Mouse (Mus musculus): ENCODE results near the gene Thsd4. TPM values are rescaled to one million over a fixed set of nuclear protein-coding genes. Genes with fewer than 3 reads are reported as not detected.

Gene Thsd4
- polyA plus RNA-seq, 1 experiment from 2014 or later: 8.2 TPM

DNA sequence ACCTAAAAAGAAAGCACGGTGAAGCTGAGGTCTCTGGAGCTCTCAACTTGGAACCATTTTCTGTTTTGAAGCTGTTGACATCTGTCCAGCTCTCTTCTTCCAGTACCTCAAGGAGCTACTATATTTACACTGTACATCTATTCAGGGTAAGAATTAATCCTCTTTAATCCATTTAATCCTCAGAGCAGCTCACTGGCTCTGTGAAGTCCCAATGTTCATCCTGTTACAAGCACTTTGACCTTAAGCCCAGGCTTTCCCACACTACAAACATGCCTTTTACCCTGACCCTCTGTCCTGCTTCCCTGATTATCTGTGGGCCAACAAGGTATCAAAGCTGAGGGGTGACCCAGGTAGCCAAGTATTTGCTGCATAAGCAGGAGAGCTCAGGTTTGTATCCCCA is 427.6 kb downstream of the Thsd4 start:
- Histone ChIP-seq H3K9me3 (replicated peaks; ENCODE audit: control insufficient read depth, low read length) (no peaks in the 10 kb centered on the region), H3K27ac (ENCODE audit: low read length) (no peak overlapping the region)

DNA sequence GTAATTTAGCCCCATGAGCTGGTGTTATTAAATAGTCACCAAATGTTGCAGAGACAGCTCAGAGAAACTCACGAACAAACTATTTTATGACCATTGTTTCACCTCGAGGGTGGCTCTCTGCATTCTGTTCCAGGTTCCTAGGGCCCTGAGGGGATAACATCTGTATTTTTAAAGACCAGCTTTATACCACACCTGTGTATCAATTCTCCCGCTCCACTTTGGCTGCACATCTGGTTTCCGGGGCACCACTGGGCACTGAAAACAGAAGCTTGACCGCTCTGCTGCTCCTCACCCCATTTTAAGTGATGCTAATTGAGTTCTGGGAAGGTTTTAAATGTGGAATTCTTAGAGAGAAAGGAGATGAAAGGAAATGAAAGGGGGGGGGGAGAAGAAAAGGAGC is 429.4 kb downstream of the Thsd4 start:
- no peaks in the 10 kb centered on the region for H3K27me3 ChIP-seq (ENCODE audit: control insufficient read depth, insufficient read depth, low read length)
- H3K9ac ChIP-seq (ENCODE audit: low read length): no peak overlapping the region
- H3K9me3 ChIP-seq (replicated peaks; ENCODE audit: control insufficient read depth, low read length): no peaks in the 10 kb centered on the region
- 0 out of 2 replicates have a peak, but pooled peaks cover 4% of the 10 kb centered on the region for H3K4me1 ChIP-seq (ENCODE audit: control insufficient read depth, insufficient read depth, low read length)
- H3K36me3 ChIP-seq (ENCODE audit: control insufficient read depth, insufficient read depth): no peaks in the 10 kb centered on the region
- ATAC-seq (replicated peaks; ENCODE audit: extremely low read depth, insufficient read depth, low FRiP score): no peak
- H3K4me3 ChIP-seq (ENCODE audit: low read length): no peak overlapping the region
- no peak overlapping the region for H3K27ac ChIP-seq (ENCODE audit: low read length)
- no peak overlapping the region for H3K4me2 ChIP-seq (ENCODE audit: low read depth, low read length)
- 75% methylated on average over 5 of the region's 5 CpGs for WGBS

More for the DNA sequence above, 427.6 kb downstream of the Thsd4 start:
- no peak overlapping the region for H3K4me3 ChIP-seq (ENCODE audit: low read length)
- H3K9ac ChIP-seq (ENCODE audit: low read length): no peak overlapping the region
- H3K4me2 ChIP-seq (ENCODE audit: low read depth, low read length): no peak overlapping the region
- WGBS: 28% methylated on average over 1 of the region's 1 CpGs
- no peaks in the 10 kb centered on the region for H3K36me3 ChIP-seq (ENCODE audit: control insufficient read depth, insufficient read depth)
- ATAC-seq (replicated peaks; ENCODE audit: extremely low read depth, insufficient read depth, low FRiP score): no peak
- H3K27me3 ChIP-seq (ENCODE audit: control insufficient read depth, insufficient read depth, low read length): no peaks in the 10 kb centered on the region
- H3K4me1 ChIP-seq (ENCODE audit: control insufficient read depth, insufficient read depth, low read length): 0 out of 2 replicates have a peak, but pooled peaks cover 4% of the 10 kb centered on the region

DNA sequence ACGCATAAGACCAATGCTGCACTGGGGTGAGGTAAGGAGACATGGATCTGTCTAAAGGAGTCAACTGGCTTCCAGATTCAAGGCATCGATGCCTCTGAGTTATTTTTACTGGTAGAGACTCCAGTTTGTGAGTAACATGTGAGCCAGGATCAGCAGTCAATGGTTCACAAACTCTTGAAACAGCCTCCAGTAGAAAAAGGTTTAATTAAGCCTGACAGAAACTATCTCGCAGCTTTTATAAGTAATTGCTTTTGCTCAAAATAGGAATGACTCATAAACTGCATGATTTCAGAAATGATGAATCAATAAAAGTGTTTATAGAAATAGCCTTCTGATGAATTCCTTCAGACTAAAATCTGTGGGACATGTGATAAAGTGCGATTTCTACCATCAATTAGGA is 432.4 kb downstream of the Thsd4 start:
- WGBS: 84% methylated on average over 4 of the region's 4 CpGs
- H3K36me3 ChIP-seq (ENCODE audit: control insufficient read depth, insufficient read depth): no peaks in the 10 kb centered on the region
- ATAC-seq (replicated peaks; ENCODE audit: extremely low read depth, insufficient read depth, low FRiP score): no peak
- no peak overlapping the region for H3K9ac ChIP-seq (ENCODE audit: low read length)
- H3K4me1 ChIP-seq (ENCODE audit: control insufficient read depth, insufficient read depth, low read length): 0 out of 2 replicates have a peak, but pooled peaks cover 4% of the 10 kb centered on the region
- H3K27ac ChIP-seq (ENCODE audit: low read length): no peak overlapping the region
- no peaks in the 10 kb centered on the region for H3K27me3 ChIP-seq (ENCODE audit: control insufficient read depth, insufficient read depth, low read length)
- H3K4me2 ChIP-seq (ENCODE audit: low read depth, low read length): no peak overlapping the region; the same call in 1 of the 2 replicates
- H3K4me3 ChIP-seq (ENCODE audit: low read length): no peak overlapping the region
- H3K9me3 ChIP-seq (replicated peaks; ENCODE audit: control insufficient read depth, low read length): no peaks in the 10 kb centered on the region

DNA sequence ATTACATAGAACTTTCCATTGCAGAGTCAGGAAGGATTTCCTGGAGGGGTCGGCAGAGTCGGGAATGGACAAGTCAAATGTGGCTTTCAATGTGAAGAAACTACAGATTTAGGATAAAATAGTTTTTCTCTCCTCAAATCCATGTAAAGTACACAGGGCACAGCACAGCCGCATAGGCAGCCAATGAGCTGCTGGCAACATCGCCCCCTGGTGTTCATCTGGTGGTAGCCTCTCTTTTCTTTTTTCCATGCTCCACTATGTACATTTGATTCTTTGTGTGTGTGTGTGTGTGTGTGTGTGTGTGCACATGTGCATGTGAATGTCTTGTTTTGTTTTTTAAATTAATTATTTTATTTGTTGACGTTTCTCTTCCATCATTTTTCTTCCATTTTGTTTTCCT is 433.7 kb downstream of the Thsd4 start:
- 56% methylated on average over 5 of the region's 5 CpGs for WGBS
- ATAC-seq (replicated peaks; ENCODE audit: extremely low read depth, insufficient read depth, low FRiP score): no peak

DNA sequence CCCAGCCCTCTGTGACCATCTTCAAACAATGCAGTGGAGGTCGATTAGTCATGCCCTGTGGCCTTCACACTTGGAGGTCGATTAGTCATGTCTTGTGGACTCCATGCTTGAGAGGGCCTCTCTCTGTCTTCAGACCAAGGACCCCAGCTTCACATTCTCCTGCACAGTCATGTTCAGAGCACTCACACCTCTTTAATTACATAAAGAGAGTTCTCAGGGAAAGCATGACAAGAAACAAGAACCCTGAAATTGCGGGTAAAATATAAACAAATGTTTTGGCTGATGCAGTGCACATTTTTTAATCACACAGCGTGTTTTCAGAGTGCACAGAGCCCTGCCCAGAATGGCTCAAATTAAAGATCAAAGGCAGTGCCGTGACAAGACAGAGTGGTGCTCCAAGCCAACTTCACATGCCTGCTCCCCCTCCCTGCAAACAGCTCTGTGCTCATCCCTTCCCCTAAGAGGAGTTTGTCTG is 439.7 kb downstream of the Thsd4 start:
- H3K9ac ChIP-seq (ENCODE audit: low read length): no peak overlapping the region
- H3K27ac ChIP-seq (ENCODE audit: low read length): no peak overlapping the region
- no peaks in the 10 kb centered on the region for H3K27me3 ChIP-seq (ENCODE audit: control insufficient read depth, insufficient read depth, low read length)
- WGBS: 24% methylated on average over 5 of the region's 5 CpGs
- H3K4me3 ChIP-seq (ENCODE audit: low read length): no peak overlapping the region
- no peak; the same call in 1 of the 2 replicates for ATAC-seq (replicated peaks; ENCODE audit: extremely low read depth, insufficient read depth, low FRiP score)
- H3K9me3 ChIP-seq (replicated peaks; ENCODE audit: control insufficient read depth, low read length): no peaks in the 10 kb centered on the region
- no peak overlapping the region for H3K4me2 ChIP-seq (ENCODE audit: low read depth, low read length)
- H3K36me3 ChIP-seq (ENCODE audit: control insufficient read depth, insufficient read depth): no peaks in the 10 kb centered on the region
- 0 out of 2 replicates have a peak, but pooled peaks cover 2% of the 10 kb centered on the region for H3K4me1 ChIP-seq (ENCODE audit: control insufficient read depth, insufficient read depth, low read length)

More for the DNA sequence above, 433.7 kb downstream of the Thsd4 start:
- H3K27ac ChIP-seq (ENCODE audit: low read length): no peak overlapping the region
- H3K27me3 ChIP-seq (ENCODE audit: control insufficient read depth, insufficient read depth, low read length): no peaks in the 10 kb centered on the region
- no peaks in the 10 kb centered on the region for H3K9me3 ChIP-seq (replicated peaks; ENCODE audit: control insufficient read depth, low read length)
- H3K4me1 ChIP-seq (ENCODE audit: control insufficient read depth, insufficient read depth, low read length): 0 out of 2 replicates have a peak, but pooled peaks cover 4% of the 10 kb centered on the region
- no peak overlapping the region for H3K9ac ChIP-seq (ENCODE audit: low read length)
- no peak overlapping the region for H3K4me3 ChIP-seq (ENCODE audit: low read length)
- no peaks in the 10 kb centered on the region for H3K36me3 ChIP-seq (ENCODE audit: control insufficient read depth, insufficient read depth)
- H3K4me2 ChIP-seq (ENCODE audit: low read depth, low read length): no peak overlapping the region

DNA sequence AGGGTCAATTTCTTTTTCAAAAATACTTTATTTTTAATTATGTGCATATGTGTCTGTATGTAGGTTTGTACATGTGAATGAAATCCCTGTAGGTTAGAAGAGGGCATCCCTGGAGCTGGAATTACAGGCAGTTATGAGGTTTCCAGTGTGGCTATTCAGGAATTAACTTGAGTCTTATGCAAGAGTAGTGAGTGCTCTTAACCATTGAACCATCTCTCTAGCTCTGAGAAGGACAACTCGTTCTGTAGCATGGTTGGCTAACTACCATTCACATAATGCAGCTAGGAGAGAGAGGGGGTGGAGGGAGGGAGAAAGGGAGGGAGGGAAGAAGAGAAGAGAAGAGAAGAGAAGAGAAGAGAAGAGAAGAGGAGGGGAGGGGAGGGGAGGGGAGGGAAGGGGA is 444.1 kb downstream of the Thsd4 start:
- ATAC-seq (replicated peaks; ENCODE audit: extremely low read depth, insufficient read depth, low FRiP score): no peak
- Histone ChIP-seq H3K9me3 (replicated peaks; ENCODE audit: control insufficient read depth, low read length) (no peaks in the 10 kb centered on the region), H3K4me2 (ENCODE audit: low read depth, low read length) (no peak overlapping the region), H3K27me3 (ENCODE audit: control insufficient read depth, insufficient read depth, low read length) (no peaks in the 10 kb centered on the region), H3K9ac (ENCODE audit: low read length) (no peak overlapping the region), H3K4me3 (ENCODE audit: low read length) (no peak overlapping the region), H3K36me3 (ENCODE audit: control insufficient read depth, insufficient read depth) (no peaks in the 10 kb centered on the region), H3K27ac (ENCODE audit: low read length) (no peak overlapping the region), H3K4me1 (ENCODE audit: control insufficient read depth, insufficient read depth, low read length) (0 out of 2 replicates have a peak, but pooled peaks cover 2% of the 10 kb centered on the region)
- 68% methylated on average over 1 of the region's 1 CpGs for WGBS

DNA sequence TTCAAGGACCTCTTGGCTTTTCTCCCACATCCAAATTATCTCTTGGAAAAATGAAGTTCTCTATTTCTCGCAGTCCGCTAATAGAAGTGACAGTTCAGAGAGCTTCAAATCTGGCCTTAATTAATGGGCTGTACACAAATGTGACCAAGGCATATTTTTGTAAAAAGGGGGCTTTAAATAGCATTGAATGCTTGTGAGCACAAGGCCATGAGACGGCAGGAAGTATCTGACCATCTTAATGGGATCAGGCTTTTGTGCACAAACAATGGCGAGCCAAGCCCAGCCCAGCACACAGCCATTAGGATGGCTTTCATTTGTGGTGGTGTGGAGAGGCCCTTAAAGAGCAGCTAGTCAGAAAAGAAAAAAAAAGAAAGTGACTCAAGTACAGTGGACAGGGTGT is 445.4 kb downstream of the Thsd4 start:
- no peaks in the 10 kb centered on the region for H3K36me3 ChIP-seq (ENCODE audit: control insufficient read depth, insufficient read depth)
- H3K4me3 ChIP-seq (ENCODE audit: low read length): no peak overlapping the region
- no peak overlapping the region for H3K9ac ChIP-seq (ENCODE audit: low read length)
- H3K9me3 ChIP-seq (replicated peaks; ENCODE audit: control insufficient read depth, low read length): no peaks in the 10 kb centered on the region
- H3K4me2 ChIP-seq (ENCODE audit: low read depth, low read length): no peak overlapping the region
- no peaks in the 10 kb centered on the region for H3K4me1 ChIP-seq (ENCODE audit: control insufficient read depth, insufficient read depth, low read length)
- H3K27ac ChIP-seq (ENCODE audit: low read length): no peak overlapping the region
- ATAC-seq (replicated peaks; ENCODE audit: extremely low read depth, insufficient read depth, low FRiP score): no peak
- H3K27me3 ChIP-seq (ENCODE audit: control insufficient read depth, insufficient read depth, low read length): no peaks in the 10 kb centered on the region
- 58% methylated on average over 4 of the region's 4 CpGs for WGBS

DNA sequence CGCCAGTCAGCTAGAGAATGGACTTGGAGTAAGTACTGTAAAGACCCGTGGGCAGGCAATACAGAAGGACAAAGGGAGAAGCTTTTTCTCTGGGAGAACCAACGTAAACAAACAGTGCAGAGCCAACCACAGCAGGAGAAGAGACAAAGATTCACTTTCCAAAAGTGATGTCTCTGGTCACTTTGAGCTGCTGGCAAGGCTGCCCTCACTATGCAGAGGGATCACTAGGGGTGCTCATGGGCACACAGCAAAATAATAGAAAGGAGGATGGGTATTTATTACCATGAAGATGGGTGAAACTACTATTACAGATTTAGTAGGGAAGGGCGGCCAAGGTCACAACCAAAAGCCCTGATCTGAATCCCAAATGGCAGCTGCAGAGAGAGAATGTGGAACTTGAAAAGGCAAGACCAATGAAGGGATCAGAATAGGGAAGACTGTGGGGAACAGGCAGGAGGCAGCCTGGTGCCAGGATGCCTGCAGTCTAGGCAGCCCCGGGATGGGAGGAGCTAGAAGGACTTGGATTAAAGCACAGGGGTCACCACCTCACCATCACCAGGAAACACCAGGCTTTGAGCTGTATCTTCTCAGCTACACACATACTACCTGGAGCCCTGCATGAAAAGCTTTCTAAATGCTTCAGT is 450.1 kb downstream of the Thsd4 start:
- Histone ChIP-seq H3K9me3 (replicated peaks; ENCODE audit: control insufficient read depth, low read length) (no peaks in the 10 kb centered on the region), H3K4me1 (ENCODE audit: control insufficient read depth, insufficient read depth, low read length) (no peaks in the 10 kb centered on the region), H3K4me2 (ENCODE audit: low read depth, low read length) (no peak overlapping the region), H3K27ac (ENCODE audit: low read length) (no peak overlapping the region), H3K27me3 (ENCODE audit: control insufficient read depth, insufficient read depth, low read length) (no peaks in the 10 kb centered on the region), H3K9ac (ENCODE audit: low read length) (no peak overlapping the region), H3K4me3 (ENCODE audit: low read length) (no peak overlapping the region), H3K36me3 (ENCODE audit: control insufficient read depth, insufficient read depth) (no peaks in the 10 kb centered on the region)
- no peak for ATAC-seq (replicated peaks; ENCODE audit: extremely low read depth, insufficient read depth, low FRiP score)
- WGBS: 60% methylated on average over 5 of the region's 5 CpGs

DNA sequence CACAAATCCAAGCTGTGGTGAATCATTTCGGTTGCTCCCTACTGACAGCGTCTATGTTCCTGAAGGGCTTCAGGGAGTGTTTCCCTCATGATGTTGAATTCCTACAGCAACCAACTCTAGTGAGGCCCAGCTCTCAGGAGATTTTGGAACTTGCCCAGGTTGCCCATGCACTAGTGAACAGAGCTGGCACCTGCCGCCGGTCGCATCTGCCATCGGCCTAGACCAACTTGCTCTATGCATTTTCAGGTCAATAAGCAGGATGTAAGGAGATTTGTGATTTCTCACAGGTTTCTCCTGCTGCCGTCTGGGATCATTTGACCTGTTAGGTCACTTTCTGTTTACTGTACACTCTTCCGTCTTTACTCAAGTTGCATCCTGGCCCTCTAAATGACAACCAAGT is 454.6 kb downstream of the Thsd4 start:
- no peak overlapping the region for H3K4me3 ChIP-seq (ENCODE audit: low read length)
- H3K36me3 ChIP-seq (ENCODE audit: control insufficient read depth, insufficient read depth): no peaks in the 10 kb centered on the region
- no peak overlapping the region for H3K27ac ChIP-seq (ENCODE audit: low read length)
- H3K27me3 ChIP-seq (ENCODE audit: control insufficient read depth, insufficient read depth, low read length): no peaks in the 10 kb centered on the region
- no peak overlapping the region for H3K9ac ChIP-seq (ENCODE audit: low read length)
- H3K9me3 ChIP-seq (replicated peaks; ENCODE audit: control insufficient read depth, low read length): no peaks in the 10 kb centered on the region
- WGBS: 89% methylated on average over 8 of the region's 8 CpGs
- no peak for ATAC-seq (replicated peaks; ENCODE audit: extremely low read depth, insufficient read depth, low FRiP score)
- peaks cover 4% of the 10 kb centered on the region; the same call in 1 of the 2 replicates for H3K4me1 ChIP-seq (ENCODE audit: control insufficient read depth, insufficient read depth, low read length)
- H3K4me2 ChIP-seq (ENCODE audit: low read depth, low read length): no peak overlapping the region

Data from heart, embryonic 16.5 days (tissue).